Mouse (Mus musculus) heart, adult 2 months (tissue): Measurements from ENCODE around the gene Phf1. TPM values are rescaled to one million over a fixed set of nuclear protein-coding genes. Genes with fewer than 3 reads are reported as not detected.
A peak's percentile ranks its signal among the peaks of the same experiment; 100 is the strongest.

Experiments used
- DNase-seq, 2 experiments: peaks; one replicate each; pipeline ENCODE4 v3.0.0; 2021
- H3K27ac ChIP-seq: fragments of 200-600 bp; 2 replicates; pipeline ENCODE4 v1.8.1; 2022
- H3K27me3 ChIP-seq: fragments of 200-500 bp; 2 replicates; pipeline ENCODE4 v1.6.1; 2012; ENCODE audit warnings: mild to moderate bottlenecking, low read length, inconsistent platforms, mixed read lengths; ENCODE audit not compliant: control insufficient read depth, insufficient read depth
- H3K36me3 ChIP-seq: fragments of 200-500 bp; 2 replicates; pipeline ENCODE4 v1.6.1; 2012; ENCODE audit warnings: low read length, inconsistent platforms; ENCODE audit not compliant: control insufficient read depth, insufficient read depth
- H3K4me1 ChIP-seq: fragments of 200-500 bp; 2 replicates; pipeline ENCODE4 v1.6.1; 2011; ENCODE audit warnings: low read length; ENCODE audit not compliant: control insufficient read depth, insufficient read depth
- H3K4me3 ChIP-seq: fragments of 200-600 bp; 2 replicates; pipeline ENCODE4 v1.8.1; 2022
- H3K79me2 ChIP-seq: fragments of 200-500 bp; replicated peaks from 2 replicates; pipeline ENCODE4 v1.6.1; 2012; ENCODE audit warnings: mild to moderate bottlenecking, inconsistent platforms, low read length, moderate library complexity, mixed read lengths; ENCODE audit not compliant: control insufficient read depth, insufficient read depth
- H3K9ac ChIP-seq: fragments of 200-500 bp; 2 replicates; pipeline ENCODE4 v1.6.1; 2012; ENCODE audit warnings: low read depth, mild to moderate bottlenecking, control low read depth, inconsistent platforms, low read length, mixed read lengths
- CTCF ChIP-seq: fragments of 200-600 bp; IDR thresholded peaks from 2 replicates; pipeline ENCODE4 v1.8.1; 2022; ENCODE audit warnings: antibody characterized with exemption, mild to moderate bottlenecking, moderate library complexity
- EP300 ChIP-seq: fragments of 200-500 bp; IDR thresholded peaks from 2 replicates; pipeline ENCODE4 v1.6.1; 2011; ENCODE audit warnings: low read depth, low read length, control low read depth; ENCODE audit not compliant: insufficient read depth
- POLR2A ChIP-seq: fragments of 200-500 bp; IDR thresholded peaks from 2 replicates; pipeline ENCODE4 v1.6.1; 2011; ENCODE audit warnings: mild to moderate bottlenecking, low read depth, low read length, control low read depth; ENCODE audit not compliant: insufficient read depth
- WGBS: fragments of 180-500 bp; shearing (Covaris S2); methylation state at CpG from one replicate; pipeline ENCODE4 v1.1.7; 2018; 5-methylcytosine and 5-hydroxymethylcytosine counted together
- intact Hi-C: fragments of 180-260 bp; cut with DNase I; formaldehyde crosslinking; loops from one replicate; pipeline ENCODE4 v1.15.1; 2025
- polyA plus RNA-seq: library from polyadenylated mRNA; depleted of rRNA; stranded (reverse); fragments of >200 nt; gene quantifications from 2 replicates; pipeline ENCODE4 v1.2.3, GENCODE M21; 2012
- total RNA-seq, 2 experiments: library from RNA; stranded (reverse); gene quantifications; 2 replicates each; pipeline ENCODE4 v1.2.3; 2021

The Phf1 gene
- total and polyA plus RNA-seq, 3 experiments: 17.8 to 36.8 (median 18.1) TPM

DNA sequence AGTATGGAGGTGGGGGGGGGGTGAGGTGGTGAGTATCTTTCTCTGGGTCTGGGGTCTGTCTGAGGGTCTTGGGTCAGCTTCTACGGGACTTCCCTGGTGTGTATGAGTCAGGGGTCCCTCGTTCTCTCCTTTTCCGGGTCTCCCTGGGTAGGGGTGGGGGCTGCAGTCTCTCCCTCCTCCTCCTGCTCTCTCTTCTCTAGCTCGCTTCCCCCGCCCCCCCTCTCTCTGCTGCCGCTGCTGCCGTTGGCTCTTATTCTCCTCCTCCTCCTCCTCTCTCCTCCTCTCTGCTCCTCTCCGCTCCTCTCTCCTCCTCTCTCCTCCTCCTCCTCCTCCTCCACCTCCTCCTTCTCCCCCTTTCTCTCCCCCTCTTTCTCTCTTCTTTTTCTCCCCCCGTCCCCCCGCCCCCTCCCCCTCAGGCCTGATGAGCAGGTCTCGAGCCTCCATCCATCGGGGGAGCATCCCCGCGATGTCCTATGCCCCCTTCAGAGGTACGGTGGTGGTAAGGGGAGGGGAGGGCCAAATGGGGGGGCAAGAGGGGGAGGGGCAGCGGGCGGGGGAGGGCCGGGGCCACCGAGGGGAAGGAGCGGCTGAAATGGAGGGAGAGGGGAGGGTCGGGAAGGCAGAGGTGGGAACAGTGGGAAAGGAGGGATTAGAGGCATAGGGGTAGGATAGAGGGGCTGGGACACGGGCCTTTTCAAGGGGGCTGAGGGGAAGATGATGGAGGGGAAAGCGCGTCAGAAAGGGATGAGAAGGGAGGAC is 8.4 kb downstream of the Phf1 start, which contains the start of gene Syngap1:
Gene Syngap1, plus strand, starts transcription at position 223 of the 759 bp plus-strand sequence.
- Histone ChIP-seq H3K9ac (peak within 1 kb of the TSS; percentile 93; the same call in 1 of the 2 replicates), H3K79me2 (no peaks in the 10 kb centered on the region), H3K4me3 (peak within 1 kb of the TSS; percentile 69), H3K4me1 (peaks cover 5% of the 10 kb centered on the region), H3K27ac (peak within 1 kb of the TSS; percentile 94), H3K27me3 (no peaks in the 10 kb centered on the region), H3K36me3 (no peaks in the 10 kb centered on the region)
- DNase-seq: no peak
- WGBS: 8% methylated on average over 20 of the region's 24 CpGs
- TF ChIP-seq CTCF: no peak
- no peak for TF ChIP-seq POLR2A
- no peak for TF ChIP-seq EP300
- intact Hi-C loops: no loop called here

DNA sequence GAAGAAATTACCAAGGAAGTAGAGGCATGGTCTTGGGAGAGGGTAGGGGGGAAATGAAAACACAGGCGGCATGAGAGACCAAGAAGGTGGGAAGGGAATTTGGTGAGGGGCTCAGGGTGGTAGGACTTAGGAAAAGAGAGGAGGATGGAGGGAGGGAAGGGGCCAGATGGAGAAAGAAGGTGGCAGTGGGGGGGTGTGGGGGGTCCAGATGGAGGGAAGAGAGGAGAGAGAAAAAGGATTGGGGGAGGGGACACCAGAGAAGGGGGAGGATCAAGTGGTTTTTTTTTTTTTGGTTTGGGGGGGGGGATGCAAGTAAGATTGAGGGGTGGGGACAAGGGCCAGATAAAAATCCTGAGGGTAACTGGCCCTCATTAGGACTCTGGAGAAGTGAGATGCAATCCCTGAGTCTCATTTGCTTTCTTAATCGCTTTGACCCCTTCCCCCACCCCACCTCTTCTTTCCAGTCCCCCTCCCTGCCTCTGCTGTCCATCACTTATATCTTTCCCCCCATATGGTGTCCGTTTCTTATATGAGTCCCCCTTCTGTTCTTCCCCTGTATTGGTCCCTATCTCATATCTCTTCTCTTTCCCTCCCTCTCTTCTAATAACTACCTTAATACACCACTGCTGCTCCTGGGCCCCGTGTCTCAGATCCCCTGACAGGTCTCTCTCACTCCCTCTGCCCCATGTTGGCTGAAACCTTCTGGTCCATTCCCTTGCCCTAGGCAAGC is 9.2 kb downstream of the Phf1 start:
- TF ChIP-seq EP300 (no peak), CTCF (no peak), POLR2A (no peak)
- H3K4me3 ChIP-seq: no peak overlapping the region
- no peaks in the 10 kb centered on the region for H3K27me3 ChIP-seq
- peaks cover 5% of the 10 kb centered on the region for H3K4me1 ChIP-seq
- no peak for DNase-seq
- H3K27ac ChIP-seq: no peak overlapping the region
- H3K36me3 ChIP-seq: no peaks in the 10 kb centered on the region
- H3K9ac ChIP-seq: no peak overlapping the region
- 28% methylated on average over 4 of the region's 4 CpGs for WGBS
- intact Hi-C loops: no loop called here
- no peaks in the 10 kb centered on the region for H3K79me2 ChIP-seq

DNA sequence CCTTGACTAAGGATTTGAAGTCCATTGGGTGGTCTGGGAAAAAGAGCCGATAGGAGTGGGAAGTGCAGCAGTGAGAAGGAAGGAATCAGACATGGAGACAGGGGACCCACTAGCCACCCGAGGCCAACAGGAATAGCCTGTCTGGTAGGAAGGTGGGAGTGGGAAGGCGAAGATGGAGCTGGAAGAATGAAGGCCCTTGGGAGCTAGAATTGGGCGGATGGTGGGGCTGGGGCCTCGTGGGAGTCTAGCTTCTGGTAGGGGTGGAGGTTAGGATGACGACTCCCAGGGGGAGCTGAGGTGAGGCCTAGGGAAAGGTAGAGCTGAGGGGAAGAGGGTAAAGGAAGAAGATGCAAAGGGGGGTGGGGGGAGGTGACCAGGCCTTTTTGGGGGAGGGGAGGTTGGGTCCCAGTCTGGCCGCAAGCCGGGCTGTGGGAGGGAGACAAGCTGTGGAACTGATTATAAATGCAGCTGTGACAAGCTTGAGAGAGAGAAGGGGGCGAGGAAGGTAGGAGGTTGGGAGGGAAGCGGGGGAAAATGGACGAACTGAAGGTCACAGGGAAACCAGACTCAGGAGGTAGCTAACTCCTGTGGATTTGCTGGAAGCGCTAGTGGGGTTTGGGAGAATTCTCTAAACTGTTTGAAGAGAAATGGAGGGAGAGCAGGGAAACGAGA is 13.1 kb downstream of the Phf1 start:
- no peaks in the 10 kb centered on the region for H3K79me2 ChIP-seq
- no peak for TF ChIP-seq CTCF
- TF ChIP-seq EP300: no peak
- TF ChIP-seq POLR2A: no peak
- H3K4me1 ChIP-seq: peaks cover 1% of the 10 kb centered on the region; the same call in 1 of the 2 replicates
- peak overlapping the region; percentile 62 for H3K4me3 ChIP-seq
- WGBS: 47% methylated on average over 13 of the region's 13 CpGs
- DNase-seq: no peak
- H3K9ac ChIP-seq: peak overlapping the region; percentile 82
- no peaks in the 10 kb centered on the region for H3K27me3 ChIP-seq
- peak overlapping the region; percentile 66 for H3K27ac ChIP-seq
- no peaks in the 10 kb centered on the region for H3K36me3 ChIP-seq
- intact Hi-C loops: loop anchor here (2.0 kb wide), 3 partner anchors 27 to 59 kb away; partner anchors contain the start of genes Kifc5b and Zbtb9

DNA sequence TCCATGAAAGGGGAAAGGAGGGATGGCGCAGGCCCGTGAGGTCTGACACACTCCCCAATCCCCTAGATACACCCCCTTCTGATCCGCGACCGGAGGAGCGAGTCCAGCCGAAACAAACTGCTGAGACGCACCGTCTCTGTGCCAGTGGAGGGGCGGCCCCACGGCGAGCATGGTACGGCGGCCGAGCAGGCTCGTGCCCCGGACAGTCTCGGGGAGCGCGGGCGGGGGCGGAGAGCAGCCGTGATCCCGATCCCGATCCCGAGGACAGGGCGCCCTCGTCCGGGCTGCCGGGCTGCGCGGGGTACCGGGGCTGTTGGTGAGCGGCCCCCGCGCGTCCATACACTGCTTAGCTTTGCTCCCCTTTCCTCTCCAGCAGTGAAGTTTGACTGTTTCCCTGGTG is 13.7 kb downstream of the Phf1 start:
- Histone ChIP-seq H3K9ac (peak overlapping the region; percentile 82), H3K4me3 (peak overlapping the region; percentile 62), H3K27me3 (no peaks in the 10 kb centered on the region), H3K27ac (peak overlapping the region; percentile 66), H3K4me1 (peaks cover 1% of the 10 kb centered on the region; the same call in 1 of the 2 replicates), H3K79me2 (no peaks in the 10 kb centered on the region), H3K36me3 (no peaks in the 10 kb centered on the region)
- TF ChIP-seq EP300: no peak
- TF ChIP-seq POLR2A: peak; percentile 54; the same call in 1 of the 2 replicates
- TF ChIP-seq CTCF: peak; percentile 67
- intact Hi-C loops: loop anchor here (2.0 kb wide), 3 partner anchors 26 to 60 kb away; partner anchors contain the start of genes Kifc5b and Zbtb9
- WGBS: 2% methylated on average over 37 of the region's 37 CpGs
- peak; percentile 86 to 87 for DNase-seq

DNA sequence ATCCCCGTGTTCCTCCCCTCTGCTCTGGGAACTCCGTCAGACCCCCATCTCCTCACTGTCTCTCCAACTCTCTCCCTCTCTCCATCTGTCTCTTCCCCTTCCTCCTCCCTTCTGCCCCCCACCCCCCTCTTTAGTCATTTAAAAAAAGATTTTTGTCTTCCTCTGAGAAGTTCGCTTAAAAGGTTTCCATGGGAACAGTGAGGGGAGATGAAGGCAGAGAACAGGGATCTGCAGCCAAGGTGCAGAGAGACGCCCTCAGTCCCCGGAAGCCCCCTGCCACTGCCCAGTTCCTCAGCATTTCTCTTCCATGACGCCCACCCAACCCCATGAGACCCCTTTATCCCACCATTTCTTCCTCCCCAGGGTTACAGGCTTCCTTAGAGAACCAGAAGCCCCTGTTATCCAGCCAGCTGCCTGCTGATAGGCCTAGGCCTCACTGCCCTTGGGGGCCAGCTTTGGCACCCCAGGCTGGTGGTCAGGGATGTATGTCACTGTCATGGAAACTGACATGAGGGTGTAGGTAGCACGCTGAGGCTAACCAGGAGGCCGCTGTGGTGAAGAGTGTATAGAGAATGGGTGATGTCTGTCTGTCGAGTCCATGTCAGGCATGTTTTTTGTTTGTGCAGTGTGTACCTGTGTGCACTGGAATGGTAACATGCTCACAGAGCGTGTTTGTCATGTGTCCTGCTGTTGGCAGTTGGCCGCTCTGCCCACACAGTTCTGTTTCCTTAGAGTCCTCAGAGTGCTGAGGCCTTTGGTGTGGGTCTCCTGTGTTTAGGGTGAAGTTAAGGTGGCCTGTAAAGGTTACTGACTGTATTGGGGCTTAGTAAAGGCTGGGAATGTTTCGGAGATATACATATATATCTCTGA is 14.6 kb downstream of the Phf1 start:
- WGBS: 84% methylated on average over 12 of the region's 12 CpGs
- Histone ChIP-seq H3K36me3 (no peaks in the 10 kb centered on the region), H3K4me3 (no peak overlapping the region), H3K27me3 (no peaks in the 10 kb centered on the region), H3K9ac (no peak overlapping the region), H3K27ac (no peak overlapping the region), H3K79me2 (no peaks in the 10 kb centered on the region), H3K4me1 (peaks cover 1% of the 10 kb centered on the region)
- TF ChIP-seq POLR2A: no peak
- no peak for TF ChIP-seq EP300
- TF ChIP-seq CTCF: no peak
- intact Hi-C loops: loop anchor here (2.0 kb wide), 3 partner anchors 25 to 61 kb away; partner anchors contain the start of genes Kifc5b and Zbtb9
- DNase-seq: no peak
